Mouse (Mus musculus) liver, adult 2 months (tissue): ENCODE data around the gene Ncmap. TPM values are rescaled to one million over a fixed set of nuclear protein-coding genes. Genes with fewer than 3 reads are reported as not detected.
A peak's percentile ranks its signal among the peaks of the same experiment; 100 is the strongest.

Source experiments
- DNase-seq: peaks from one replicate; pipeline ENCODE4 v3.0.0-alpha.2; 2011; ENCODE audit warnings: low read depth, low spot score; ENCODE audit errors: extremely low read depth
- H3K27ac ChIP-seq: fragments of 200-500 bp; replicated peaks from 2 replicates; pipeline ENCODE4 v1.5.1; 2012; ENCODE audit warnings: low read depth, mild to moderate bottlenecking, control low read depth, inconsistent platforms, low read length; ENCODE audit not compliant: insufficient read depth
- H3K27me3 ChIP-seq: fragments of 200-500 bp; 2 replicates; pipeline ENCODE4 v1.6.1; 2012; ENCODE audit warnings: mild to moderate bottlenecking, moderate library complexity, low read length, inconsistent platforms; ENCODE audit not compliant: control insufficient read depth, insufficient read depth
- H3K36me3 ChIP-seq: fragments of 200-500 bp; 2 replicates; pipeline ENCODE4 v1.6.1; 2012; ENCODE audit warnings: low read length, inconsistent platforms; ENCODE audit not compliant: control insufficient read depth, insufficient read depth
- H3K4me1 ChIP-seq: fragments of 200-500 bp; 2 replicates; pipeline ENCODE4 v1.6.1; 2011; ENCODE audit warnings: low read length; ENCODE audit not compliant: control insufficient read depth, insufficient read depth
- H3K4me3 ChIP-seq: fragments of 200-500 bp; 2 replicates; pipeline ENCODE4 v1.5.1; 2011; ENCODE audit warnings: low read depth, mild to moderate bottlenecking, control low read depth, low read length, moderate library complexity; ENCODE audit not compliant: insufficient read depth
- H3K79me2 ChIP-seq: fragments of 200-500 bp; 2 replicates; pipeline ENCODE4 v1.6.1; 2012; ENCODE audit warnings: inconsistent platforms, mild to moderate bottlenecking, low read length, moderate library complexity; ENCODE audit not compliant: control insufficient read depth, insufficient read depth
- H3K9ac ChIP-seq: fragments of 200-500 bp; 2 replicates; pipeline ENCODE4 v1.6.1; 2012; ENCODE audit warnings: low read depth, mild to moderate bottlenecking, control low read depth, inconsistent platforms, low read length
- CTCF ChIP-seq: fragments of 200-500 bp; IDR thresholded peaks from 2 replicates; pipeline ENCODE4 v1.5.1; 2011; ENCODE audit warnings: low read depth, low read length, control low read depth
- POLR2A ChIP-seq: fragments of 200-500 bp; IDR thresholded peaks from 2 replicates; pipeline ENCODE4 v1.6.1; 2011; ENCODE audit warnings: low read length, control low read depth; ENCODE audit not compliant: insufficient read depth; ENCODE audit errors: extremely low read depth
- WGBS: fragments of 180-500 bp; shearing (Covaris S2); methylation state at CpG from one replicate; pipeline ENCODE4 v1.1.7; 2018; 5-methylcytosine and 5-hydroxymethylcytosine counted together
- polyA plus RNA-seq: library from polyadenylated mRNA; depleted of rRNA; stranded (reverse); fragments of >200 nt; gene quantifications from 2 replicates; pipeline ENCODE4 v1.2.3, GENCODE M21; 2012
- total RNA-seq: library from RNA; depleted of rRNA; stranded (reverse); fragments of >200 nt; gene quantifications from 2 replicates; pipeline ENCODE4 v1.2.3, GENCODE M21; 2014

Ncmap gene
- total and polyA plus RNA-seq, 2 experiments: 3.6 to 3.7 TPM

GRCm38 (mm10) chr4:135413491-135413890 lies 15.5 kb upstream of the Ncmap start:
- WGBS: 85% methylated on average over 8 of the region's 8 CpGs
- Histone ChIP-seq H3K79me2 (no peaks in the 10 kb centered on the region), H3K27me3 (no peaks in the 10 kb centered on the region), H3K4me1 (no peaks in the 10 kb centered on the region), H3K9ac (no peak overlapping the region), H3K4me3 (no peak overlapping the region), H3K27ac (no peak overlapping the region), H3K36me3 (no peaks in the 10 kb centered on the region)
- no peak for DNase-seq
- TF ChIP-seq POLR2A (no peak), CTCF (no peak)

GRCm38 (mm10) chr4:135411633-135412032 lies 13.6 kb upstream of the Ncmap start:
- DNase-seq: peak; percentile 45
- 28% methylated on average over 4 of the region's 4 CpGs for WGBS
- Histone ChIP-seq H3K27me3 (no peaks in the 10 kb centered on the region), H3K9ac (no peak overlapping the region), H3K4me1 (no peaks in the 10 kb centered on the region), H3K36me3 (no peaks in the 10 kb centered on the region), H3K4me3 (no peak overlapping the region), H3K79me2 (no peaks in the 10 kb centered on the region), H3K27ac (no peak overlapping the region)
- no peak for TF ChIP-seq POLR2A
- TF ChIP-seq CTCF: peak; percentile 98

- Histone ChIP-seq H3K4me3 (no peak overlapping the region), H3K27me3 (no peaks in the 10 kb centered on the region), H3K4me1 (no peaks in the 10 kb centered on the region), H3K27ac (no peak overlapping the region), H3K36me3 (no peaks in the 10 kb centered on the region), H3K9ac (no peak overlapping the region), H3K79me2 (no peaks in the 10 kb centered on the region)
- WGBS: 64% methylated on average over 5 of the region's 5 CpGs
- no peak for DNase-seq
- TF ChIP-seq POLR2A (no peak), CTCF (no peak)
These were observed 8.2 kb upstream of the Ncmap start for GRCm38 (mm10) chr4:135406180-135406579.

- Histone ChIP-seq H3K27ac (no peak overlapping the region), H3K79me2 (no peaks in the 10 kb centered on the region), H3K9ac (no peak overlapping the region), H3K36me3 (no peaks in the 10 kb centered on the region), H3K4me1 (no peaks in the 10 kb centered on the region), H3K4me3 (no peak overlapping the region), H3K27me3 (no peaks in the 10 kb centered on the region)
- DNase-seq: no peak
- TF ChIP-seq POLR2A (no peak), CTCF (no peak)
- 90% methylated on average over 2 of the region's 2 CpGs for WGBS
These were observed 6.9 kb upstream of the Ncmap start for GRCm38 (mm10) chr4:135404916-135405315.

- no peak for DNase-seq
- TF ChIP-seq CTCF (no peak), POLR2A (no peak)
- Histone ChIP-seq H3K4me3 (no peak overlapping the region), H3K79me2 (no peaks in the 10 kb centered on the region), H3K36me3 (no peaks in the 10 kb centered on the region), H3K27ac (no peak overlapping the region), H3K4me1 (no peaks in the 10 kb centered on the region), H3K27me3 (no peaks in the 10 kb centered on the region), H3K9ac (no peak overlapping the region)
- 83% methylated on average over 10 of the region's 10 CpGs for WGBS
These were observed 6.0 kb upstream of the Ncmap start for GRCm38 (mm10) chr4:135404048-135404447.

GRCm38 (mm10) chr4:135401881-135402280 lies 3.9 kb upstream of the Ncmap start:
- H3K79me2 ChIP-seq: no peaks in the 10 kb centered on the region
- H3K27me3 ChIP-seq: peaks cover 13% of the 10 kb centered on the region
- no peaks in the 10 kb centered on the region for H3K4me1 ChIP-seq
- H3K4me3 ChIP-seq: no peak overlapping the region
- H3K9ac ChIP-seq: no peak overlapping the region
- no peak overlapping the region for H3K27ac ChIP-seq
- 38% methylated on average over 7 of the region's 7 CpGs for WGBS
- H3K36me3 ChIP-seq: no peaks in the 10 kb centered on the region
- DNase-seq: no peak
- TF ChIP-seq CTCF (no peak), POLR2A (no peak)
